In the genomic region with DNA sequence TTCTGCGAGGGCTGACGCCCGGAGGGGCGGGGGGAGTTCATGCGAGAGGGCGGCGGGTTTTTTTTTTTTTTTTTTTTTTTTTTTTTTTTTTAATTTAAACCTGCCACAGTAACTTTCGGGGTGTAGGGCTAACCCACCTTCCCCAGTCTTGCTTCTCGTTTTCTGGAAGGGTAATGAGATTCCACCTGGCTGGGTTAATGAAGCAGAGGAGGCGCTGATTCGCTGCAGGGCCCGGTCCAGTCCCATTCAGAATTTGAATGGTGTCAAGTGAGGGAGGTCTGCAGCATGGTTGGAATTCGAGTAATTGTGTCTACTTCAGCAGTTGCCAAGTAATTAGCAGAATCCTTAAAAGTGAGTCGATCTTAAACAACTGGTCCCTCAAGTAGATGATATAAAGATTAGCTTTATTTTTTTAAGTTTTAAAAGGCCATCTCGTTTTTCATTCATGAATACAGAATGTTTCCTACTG, we compare ENCODE assay signal across 8 mouse cellular contexts. TPM values are rescaled to one million over a fixed set of nuclear protein-coding genes. Genes with fewer than 3 reads are reported as not detected.
DNase-seq lines count a peak whose midpoint lies in the region; ATAC-seq and TF ChIP-seq lines count a peak whose summit lies in the region.

No protein-coding gene starts in this region.

- H3K4me2 ChIP-seq in heart, embryonic 15.5 days: peak overlapping the region; percentile 96
- H3K4me2 ChIP-seq in hindbrain, embryonic 15.5 days: peak overlapping the region; percentile 83
- peak overlapping the region; percentile 100 for H3K4me2 ChIP-seq in midbrain, embryonic 12.5 days (replicated peaks)

- WGBS in heart, embryonic 15.5 days: 7% methylated on average over 14 of the region's 15 CpGs
- WGBS in bone marrow, adult 2 months: 3% methylated on average over 15 of the region's 15 CpGs
- WGBS in hindbrain, embryonic 15.5 days: 4% methylated on average over 15 of the region's 15 CpGs
- 6% methylated on average over 14 of the region's 15 CpGs for WGBS in midbrain, embryonic 12.5 days

- no peaks in the 10 kb centered on the region for H3K9me3 ChIP-seq in heart, embryonic 15.5 days (replicated peaks)
- H3K9me3 ChIP-seq in hindbrain, embryonic 15.5 days: no peaks in the 10 kb centered on the region
- no peaks in the 10 kb centered on the region for H3K9me3 ChIP-seq in midbrain, embryonic 12.5 days

- DNase-seq in heart, adult 9 months (ENCODE audit: low spot score in 2 of 2): no peak
- DNase-seq in left cerebral cortex, postnatal 36 days (ENCODE audit: low spot score in 2 of 2): no peak
- DNase-seq in adrenal gland, postnatal 4 days (ENCODE audit: low spot score in 2 of 2): no peak
- DNase-seq in frontal cortex, adult 2 months (ENCODE audit: extremely low spot score in 1 of 2, low spot score in 1 of 2): no peak

- H3K9ac ChIP-seq in heart, embryonic 15.5 days: peak overlapping the region; percentile 80
- peak overlapping the region; percentile 52 for H3K9ac ChIP-seq in hindbrain, embryonic 15.5 days
- peak overlapping the region; percentile 55; the same call in 1 of the 2 replicates for H3K9ac ChIP-seq in midbrain, embryonic 12.5 days (replicated peaks)

- no peak for TF ChIP-seq CTCF in bone marrow, adult 2 months (IDR thresholded peaks at IDR 0.05; ENCODE audit: control insufficient read depth, insufficient read depth, low read length)

- H3K36me3 ChIP-seq in heart, embryonic 15.5 days: no peaks in the 10 kb centered on the region
- H3K36me3 ChIP-seq in hindbrain, embryonic 15.5 days: no peaks in the 10 kb centered on the region
- H3K36me3 ChIP-seq in midbrain, embryonic 12.5 days: no peaks in the 10 kb centered on the region

- peak overlapping the region; percentile 89 for H3K27ac ChIP-seq in heart, embryonic 15.5 days
- H3K27ac ChIP-seq in bone marrow, adult 2 months (ENCODE audit: control insufficient read depth, insufficient read depth, low read depth, low read length, poor library complexity): no peak overlapping the region
- H3K27ac ChIP-seq in hindbrain, embryonic 15.5 days (replicated peaks): no peak overlapping the region
- H3K27ac ChIP-seq in midbrain, embryonic 12.5 days (replicated peaks): no peak overlapping the region

- intact Hi-C loops in left cerebral cortex, postnatal 36 days (cut with DNase I): loop anchor here (5.0 kb wide), 1 partner anchor 58 kb away; no protein-coding TSS in a partner anchor

- no peak for ATAC-seq in heart, embryonic 15.5 days (replicated peaks; ENCODE audit: insufficient number of reproducible peaks, insufficient read depth, low FRiP score, low read depth)
- peak; percentile 11; the same call in 1 of the 2 replicates for ATAC-seq in hindbrain, embryonic 15.5 days (ENCODE audit: low FRiP score, low read depth)
- peak; percentile 21; the same call in 1 of the 2 replicates for ATAC-seq in midbrain, embryonic 12.5 days (ENCODE audit: low FRiP score, low read depth)

- H3K4me3 ChIP-seq in heart, embryonic 15.5 days: peak overlapping the region; percentile 90
- H3K4me3 ChIP-seq in bone marrow, adult 2 months (replicated peaks; ENCODE audit: control insufficient read depth, low read depth, low read length): peak overlapping the region; percentile 73
- peak overlapping the region; percentile 86 for H3K4me3 ChIP-seq in hindbrain, embryonic 15.5 days
- H3K4me3 ChIP-seq in midbrain, embryonic 12.5 days: peak overlapping the region; percentile 84

- peaks cover 12% of the 10 kb centered on the region for H3K4me1 ChIP-seq in heart, embryonic 15.5 days (replicated peaks)
- H3K4me1 ChIP-seq in bone marrow, adult 2 months (ENCODE audit: control insufficient read depth, insufficient read depth, low read length): no peaks in the 10 kb centered on the region; the same call in 1 of the 2 replicates
- peaks cover 13% of the 10 kb centered on the region; the same call in 1 of the 2 replicates for H3K4me1 ChIP-seq in hindbrain, embryonic 15.5 days (replicated peaks)
- peaks cover 10% of the 10 kb centered on the region for H3K4me1 ChIP-seq in midbrain, embryonic 12.5 days

- no peak for TF ChIP-seq POLR2A in bone marrow, adult 2 months (IDR thresholded peaks at IDR 0.05; ENCODE audit: borderline replicate concordance, control insufficient read depth, low read depth, low read length)

- peaks cover 13% of the 10 kb centered on the region; the same call in 1 of the 2 replicates for H3K27me3 ChIP-seq in heart, embryonic 15.5 days
- H3K27me3 ChIP-seq in hindbrain, embryonic 15.5 days: peaks cover 30% of the 10 kb centered on the region; the same call in 1 of the 2 replicates
- H3K27me3 ChIP-seq in midbrain, embryonic 12.5 days: peaks cover 53% of the 10 kb centered on the region

RNA-seq across cellular contexts. Expression of a gene that starts 1.4 kb away (rescaled TPM):
- polyA plus RNA-seq in heart, embryonic 15.5 days (2015; fragmentation: Nextera tagmentation; extraction: Ambion mirVana): 47.3 and 55.4 TPM in 2 replicates
- polyA plus RNA-seq in bone marrow, adult 2 months (2011; ENCODE audit: insufficient read depth, insufficient read length, low replicate concordance, missing spikeins): 14.7 and 17.8 TPM in 2 replicates
- 9.5 and 9.6 TPM in 2 replicates for polyA plus RNA-seq in hindbrain, embryonic 15.5 days (2015; fragmentation: Nextera tagmentation; extraction: Ambion mirVana)
- 10.3 and 11.9 TPM in 2 replicates for polyA plus RNA-seq in midbrain, embryonic 12.5 days (2016; fragmentation: Nextera tagmentation; extraction: Ambion mirVana)
- 10 to 100 TPM; 20.9 to 25.9 TPM for total RNA-seq in left cerebral cortex, postnatal 36 days (2021)
- total RNA-seq in adrenal gland, postnatal 4 days (2021): 10 to 100 TPM; 21.7 to 25.3 TPM
- polyA plus RNA-seq in frontal cortex, adult 2 months (2012; rRNA removed): 11.0 and 11.1 TPM in 2 replicates
